Mouse (Mus musculus): ENCODE results near the gene Pop4.

Pop4 gene

GRCm38 (mm10) chr7:38219526-38219925, 51.7 kb downstream of the Pop4 start:
- DNase-seq (ENCODE audit: low read depth, low spot score), result no peak

DNA sequence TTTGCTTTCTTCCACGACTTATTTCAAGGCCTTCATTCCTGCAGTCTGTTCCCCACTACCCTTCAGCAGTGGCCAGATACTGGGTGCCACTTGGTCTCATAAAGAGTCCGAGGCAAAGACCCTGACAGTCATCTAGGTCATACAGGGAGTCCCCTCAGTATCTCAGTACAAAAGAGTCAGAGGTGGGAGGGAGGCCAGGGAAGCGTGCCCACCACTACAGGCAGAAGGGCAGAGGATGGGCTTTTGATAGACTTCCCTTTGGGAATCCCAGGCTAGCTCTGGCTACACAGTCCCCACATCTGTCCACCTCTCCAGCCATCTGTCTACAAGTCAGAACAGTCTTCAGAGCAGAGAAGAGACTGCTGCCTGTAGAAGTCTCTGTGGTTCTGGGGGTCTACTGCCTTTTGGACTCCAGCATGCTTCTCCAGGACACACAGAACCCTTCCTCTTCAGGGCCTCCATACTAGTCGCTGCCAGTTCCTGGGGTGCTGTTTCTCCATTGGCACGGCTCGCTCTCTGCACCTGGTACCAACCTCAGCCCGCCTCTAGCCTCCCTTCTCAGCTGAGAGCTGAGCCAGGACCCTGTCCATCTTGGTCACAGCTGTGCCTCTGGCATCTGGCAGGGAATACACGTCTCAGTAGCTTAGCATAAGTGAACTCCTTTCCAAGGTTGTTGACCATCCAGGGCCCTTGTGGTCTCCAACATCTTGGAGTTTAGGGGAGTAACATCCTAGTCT, 52.4 kb downstream of the Pop4 start:
- DNase-seq (ENCODE audit: low read depth, low spot score), result no peak

DNA sequence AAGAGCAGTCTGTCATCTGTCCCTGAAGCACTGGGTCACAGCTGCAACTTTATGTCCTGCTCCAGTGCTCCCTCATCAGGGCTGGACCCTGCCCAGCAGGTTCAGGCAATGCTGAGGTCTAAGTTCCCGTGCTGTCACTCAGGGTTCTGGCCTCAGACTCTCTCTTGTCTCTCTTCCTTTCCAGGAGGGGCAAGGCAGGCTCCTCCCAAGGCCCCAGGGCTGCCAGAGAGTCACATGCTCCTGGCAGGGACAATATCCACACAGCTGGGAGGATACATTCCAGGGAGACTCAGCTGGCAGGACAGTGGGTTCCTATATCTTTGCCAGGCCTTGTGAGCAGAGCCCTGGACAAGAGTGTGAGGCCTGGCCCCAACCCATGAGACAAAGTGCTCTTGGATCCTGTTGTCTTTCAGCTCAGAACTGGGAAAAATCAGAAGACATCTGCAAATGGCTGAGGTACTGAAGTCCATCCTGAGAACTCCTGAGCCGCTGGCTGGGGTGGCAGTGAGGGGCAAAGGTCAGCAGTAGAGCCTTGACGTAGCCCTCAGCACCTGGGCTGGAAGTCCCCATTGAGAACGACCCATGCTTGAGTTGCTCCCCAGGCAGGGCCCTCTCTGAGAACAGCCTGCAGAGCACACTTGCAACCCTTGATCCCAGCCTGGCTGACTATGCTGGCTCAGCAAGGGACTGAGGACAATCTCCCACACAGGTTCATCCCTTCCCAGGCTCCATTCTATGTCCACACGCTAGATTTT, 53.6 kb downstream of the Pop4 start:
- DNase-seq (ENCODE audit: low read depth, low spot score), result no peak

- DNase-seq (ENCODE audit: low read depth, low spot score), result no peak
Observed at GRCm38 (mm10) chr7:38215697-38216096, 55.5 kb downstream of the Pop4 start.

- DNase-seq (ENCODE audit: low read depth, low spot score), result no peak
Observed at GRCm38 (mm10) chr7:38215281-38215680, 55.9 kb downstream of the Pop4 start.

DNA sequence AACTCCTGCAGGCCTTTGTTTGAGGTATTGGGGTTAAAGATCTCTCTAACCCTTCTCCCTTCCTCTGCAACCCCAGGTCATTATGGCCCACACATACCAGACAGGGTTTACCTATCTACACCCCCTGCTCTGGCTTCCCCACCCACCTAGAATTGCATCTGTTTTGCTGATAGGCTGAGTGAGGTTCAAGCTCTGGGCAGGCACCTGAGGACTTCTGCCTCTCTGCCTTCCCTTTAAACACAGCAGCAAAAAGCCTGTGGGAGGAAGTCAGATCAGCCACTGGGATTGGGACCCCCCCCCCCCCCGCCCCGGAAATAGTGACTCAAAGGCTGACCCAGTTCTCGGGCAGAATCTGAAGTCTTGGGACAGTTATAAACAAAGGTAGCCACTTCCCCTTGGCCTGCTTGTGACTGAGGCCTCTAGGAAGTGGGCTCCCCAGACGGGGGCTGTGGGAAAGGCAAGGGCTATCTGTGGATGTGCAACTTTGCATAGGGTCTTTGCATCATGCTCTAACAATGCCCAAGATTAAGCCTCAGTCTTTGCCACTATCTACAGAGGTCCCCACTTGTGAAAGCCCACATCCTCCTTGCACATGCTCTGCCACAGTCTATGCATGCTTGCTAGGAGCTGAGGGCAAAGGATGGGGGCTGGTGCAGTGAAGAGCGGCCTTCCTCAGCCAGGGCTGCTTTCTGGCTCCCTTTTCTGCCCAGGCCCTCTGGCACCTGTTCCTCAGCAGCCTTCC, 56.6 kb downstream of the Pop4 start:
- no peak for DNase-seq (ENCODE audit: low read depth, low spot score)

- DNase-seq (ENCODE audit: low read depth, low spot score), result no peak
Observed at GRCm38 (mm10) chr7:38212651-38213062, 58.6 kb downstream of the Pop4 start.
